Mouse (Mus musculus): ENCODE results near the gene Hpcal1. TPM values are rescaled to one million over a fixed set of nuclear protein-coding genes. Genes with fewer than 3 reads are reported as not detected.

Hpcal1 gene
- polyA plus RNA-seq, 1 experiment from 2014 or later, result 77.0 TPM

DNA sequence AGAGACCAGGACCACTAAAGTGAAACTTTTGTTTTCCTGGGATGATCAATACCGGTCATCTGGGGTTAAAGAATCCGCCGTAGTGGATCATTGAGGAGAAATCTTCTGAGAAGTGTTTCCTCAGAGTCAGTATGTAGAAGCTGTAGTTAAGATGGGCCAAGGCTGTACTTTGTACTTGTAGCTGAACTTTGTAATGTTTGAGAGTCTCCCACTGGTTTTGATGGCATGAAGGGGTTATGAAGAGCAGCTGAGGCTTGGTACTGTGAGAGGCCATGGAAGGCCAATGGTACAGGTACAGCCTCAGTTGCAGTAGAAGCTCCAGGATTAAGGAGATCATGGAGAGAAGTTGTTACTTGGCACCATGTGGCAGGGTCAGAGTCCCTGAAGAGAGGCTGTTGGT is 13.2 kb downstream of the Hpcal1 start:
- no peaks in the 10 kb centered on the region for H3K36me3 ChIP-seq
- H3K27ac ChIP-seq (replicated peaks), result no peak overlapping the region
- no peaks in the 10 kb centered on the region for H3K9me3 ChIP-seq
- no peak overlapping the region for H3K4me3 ChIP-seq
- H3K4me1 ChIP-seq (replicated peaks), result peaks cover 32% of the 10 kb centered on the region
- WGBS, result 96% methylated on average over 3 of the region's 3 CpGs
- ATAC-seq (ENCODE audit: low read depth), result no peak
- H3K4me2 ChIP-seq, result no peak overlapping the region
- no peak overlapping the region for H3K9ac ChIP-seq
- H3K27me3 ChIP-seq, result no peaks in the 10 kb centered on the region

DNA sequence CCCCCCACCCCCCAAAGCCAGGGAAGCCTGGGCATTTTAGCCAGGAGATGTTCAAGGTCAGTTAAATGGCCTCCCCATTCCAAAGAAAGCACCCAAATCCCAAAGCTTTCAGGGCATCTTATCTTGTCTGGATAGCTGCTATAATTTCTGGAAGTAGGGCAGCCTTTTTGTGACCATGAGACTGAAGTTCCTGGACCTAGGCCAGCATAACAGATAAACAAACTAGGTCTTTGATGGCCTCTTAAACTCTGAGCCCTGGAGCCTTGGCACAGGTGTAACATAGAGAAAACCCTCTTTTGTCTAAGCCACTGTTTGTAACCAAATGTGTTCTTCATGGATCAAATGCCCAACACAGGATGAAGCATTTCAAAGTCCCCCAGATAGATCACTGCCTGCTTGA is 16.8 kb downstream of the Hpcal1 start:
- Histone ChIP-seq H3K9me3 (no peaks in the 10 kb centered on the region), H3K4me1 (replicated peaks) (peaks cover 32% of the 10 kb centered on the region), H3K36me3 (no peaks in the 10 kb centered on the region), H3K9ac (no peak overlapping the region), H3K4me3 (no peak overlapping the region), H3K4me2 (no peak overlapping the region), H3K27me3 (no peaks in the 10 kb centered on the region), H3K27ac (replicated peaks) (no peak overlapping the region)
- no peak for ATAC-seq (ENCODE audit: low read depth)

DNA sequence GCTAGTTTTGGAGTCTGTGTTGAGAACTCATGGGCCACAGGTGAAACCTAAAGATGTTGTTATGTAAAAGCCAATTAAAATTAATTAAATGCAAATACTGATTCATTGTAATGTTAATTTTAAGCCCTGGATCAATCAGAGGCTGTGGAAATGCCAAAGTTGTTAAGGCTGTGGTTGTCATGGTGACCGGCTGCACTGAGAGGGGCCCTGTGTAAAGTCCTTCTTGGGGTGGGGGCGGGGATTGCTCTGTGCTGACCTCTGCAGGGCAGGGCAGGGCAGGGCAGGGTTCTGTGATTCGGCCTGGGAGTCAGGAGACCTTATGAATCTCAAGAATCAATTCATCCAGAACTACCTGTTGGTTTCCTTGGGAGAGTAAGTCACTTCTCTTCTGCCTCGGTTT is 18.8 kb downstream of the Hpcal1 start:
- no peaks in the 10 kb centered on the region for H3K36me3 ChIP-seq
- peaks cover 35% of the 10 kb centered on the region for H3K4me1 ChIP-seq (replicated peaks)
- no peak overlapping the region for H3K4me2 ChIP-seq
- H3K27me3 ChIP-seq, result no peaks in the 10 kb centered on the region
- ATAC-seq (ENCODE audit: low read depth), result no peak
- H3K4me3 ChIP-seq, result no peak overlapping the region
- H3K9ac ChIP-seq, result no peak overlapping the region
- H3K9me3 ChIP-seq, result no peaks in the 10 kb centered on the region
- H3K27ac ChIP-seq (replicated peaks), result no peak overlapping the region
- WGBS, result 10% methylated on average over 4 of the region's 4 CpGs

DNA sequence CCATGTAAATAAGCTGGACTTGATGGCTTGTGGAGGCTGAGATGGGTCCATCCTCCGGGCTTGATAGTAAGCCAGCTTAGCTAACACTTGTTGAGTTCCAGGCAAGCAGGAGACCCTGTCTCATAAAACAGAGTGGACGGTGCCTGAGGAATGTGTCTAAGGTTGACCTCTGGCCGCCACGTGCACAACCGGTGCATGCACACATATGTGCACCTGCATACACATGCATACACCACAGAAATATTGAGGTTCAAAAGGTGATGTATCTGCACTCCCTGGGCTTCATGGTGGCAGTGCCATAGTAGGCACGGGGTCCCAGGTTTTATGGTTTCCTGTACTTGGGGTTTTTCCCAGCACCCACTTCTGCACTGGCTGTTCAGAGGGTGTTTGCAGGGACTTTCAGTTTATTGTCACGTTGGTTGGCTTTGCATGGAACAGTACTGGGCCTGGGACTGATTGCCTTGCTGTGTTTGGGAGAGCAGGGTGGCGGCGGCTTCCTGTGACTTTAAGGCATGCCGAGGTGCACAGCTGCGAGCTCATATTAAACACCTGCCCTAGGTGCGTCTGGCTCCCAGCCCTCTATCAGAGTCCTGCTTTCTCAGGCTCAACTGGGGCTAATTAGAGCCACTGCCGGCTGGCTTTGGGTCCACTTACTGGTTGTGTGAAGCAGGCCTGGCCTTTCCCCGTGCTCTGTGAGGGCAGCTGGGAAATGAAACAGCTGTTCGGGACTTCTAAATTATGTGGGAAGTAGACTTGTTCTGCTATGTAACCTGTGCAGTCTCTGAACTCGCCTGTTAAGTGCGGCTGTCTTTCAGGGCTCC is 19.5 kb downstream of the Hpcal1 start:
- no peaks in the 10 kb centered on the region for H3K27me3 ChIP-seq
- peaks cover 35% of the 10 kb centered on the region for H3K4me1 ChIP-seq (replicated peaks)
- no peak overlapping the region for H3K27ac ChIP-seq (replicated peaks)
- H3K4me2 ChIP-seq, result no peak overlapping the region
- peak; percentile 17; the same call in 1 of the 2 replicates for ATAC-seq (ENCODE audit: low read depth)
- 69% methylated on average over 17 of the region's 17 CpGs for WGBS
- H3K9ac ChIP-seq, result no peak overlapping the region
- H3K4me3 ChIP-seq, result no peak overlapping the region
- H3K36me3 ChIP-seq, result no peaks in the 10 kb centered on the region
- H3K9me3 ChIP-seq, result no peaks in the 10 kb centered on the region

DNA sequence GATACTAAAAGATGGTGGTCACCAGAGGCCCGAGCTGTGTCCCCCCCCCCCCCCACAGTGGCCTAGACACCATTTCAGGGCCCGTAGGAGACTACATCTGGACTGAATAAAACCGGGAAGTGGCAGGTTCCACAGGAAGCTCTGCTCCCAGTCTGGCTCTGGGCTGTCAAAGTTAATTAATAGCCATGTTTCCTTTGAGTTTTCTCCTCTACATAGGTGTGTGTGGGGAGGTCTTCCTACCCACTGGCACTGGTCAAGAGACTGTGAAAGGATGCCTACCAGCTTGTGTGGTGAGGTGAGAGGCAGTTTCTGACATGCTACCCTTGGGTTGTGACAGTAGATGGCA is 20.1 kb downstream of the Hpcal1 start:
- Histone ChIP-seq H3K4me3 (no peak overlapping the region), H3K4me1 (replicated peaks) (peaks cover 35% of the 10 kb centered on the region), H3K27ac (replicated peaks) (no peak overlapping the region), H3K9ac (no peak overlapping the region), H3K27me3 (no peaks in the 10 kb centered on the region), H3K4me2 (no peak overlapping the region), H3K9me3 (no peaks in the 10 kb centered on the region), H3K36me3 (no peaks in the 10 kb centered on the region)
- WGBS, result 43% methylated on average over 3 of the region's 3 CpGs
- ATAC-seq (ENCODE audit: low read depth), result no peak

DNA sequence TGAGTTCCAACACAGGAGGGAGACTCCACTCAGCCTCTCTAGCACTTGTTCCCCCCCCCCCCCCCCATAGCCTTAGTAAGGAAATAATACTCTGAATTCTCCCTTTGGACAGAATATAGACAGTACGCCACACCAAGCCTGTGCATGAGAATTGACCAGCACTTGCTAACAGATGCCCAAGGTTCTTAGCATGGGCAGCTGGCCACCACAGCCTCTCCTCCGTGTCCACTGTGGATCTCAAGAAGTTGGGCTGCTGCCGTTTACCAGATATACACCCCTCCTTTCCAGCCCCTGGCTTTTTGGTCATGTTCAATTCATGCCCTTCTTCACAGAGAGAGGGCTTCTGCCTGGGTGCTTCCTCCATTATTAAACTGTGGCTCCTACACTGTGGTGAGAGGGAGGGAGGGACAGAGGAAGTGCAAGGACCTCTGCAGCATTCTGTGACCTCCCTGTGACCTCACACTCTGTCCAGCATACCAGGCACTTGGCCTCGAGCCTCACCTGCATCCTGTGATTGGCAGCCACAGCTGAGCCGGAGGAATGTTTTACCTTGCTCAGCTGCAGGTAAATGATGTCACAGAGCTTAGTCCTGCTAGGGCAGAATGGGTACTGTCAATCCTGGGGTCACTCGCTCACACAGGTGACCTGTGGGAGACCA is 21.2 kb downstream of the Hpcal1 start:
- WGBS, result 72% methylated on average over 6 of the region's 6 CpGs
- H3K9me3 ChIP-seq, result no peaks in the 10 kb centered on the region

DNA sequence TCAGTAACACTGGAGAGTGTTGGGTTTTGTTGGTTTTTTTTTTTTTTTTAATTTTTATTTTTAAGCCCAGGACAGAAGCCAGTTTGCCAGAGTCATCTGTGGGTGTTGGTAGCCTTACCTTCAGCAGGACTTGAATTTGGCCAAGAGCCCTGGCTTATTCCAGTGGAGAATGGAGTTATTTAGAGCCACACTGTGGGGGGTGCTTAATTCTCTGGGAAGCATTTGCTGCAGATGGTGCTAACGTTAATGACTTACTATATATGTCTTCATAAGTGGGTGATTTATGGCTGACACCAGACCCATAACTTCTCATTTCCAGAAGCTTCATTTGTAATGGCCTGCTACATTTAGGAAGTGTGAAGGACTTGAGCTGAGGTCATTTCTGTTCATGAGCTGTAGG is 21.9 kb downstream of the Hpcal1 start:
- Histone ChIP-seq H3K9ac (no peak overlapping the region), H3K4me2 (no peak overlapping the region), H3K9me3 (no peaks in the 10 kb centered on the region), H3K36me3 (no peaks in the 10 kb centered on the region), H3K4me3 (no peak overlapping the region), H3K27me3 (no peaks in the 10 kb centered on the region), H3K27ac (replicated peaks) (no peak overlapping the region), H3K4me1 (replicated peaks) (peaks cover 35% of the 10 kb centered on the region)
- WGBS, result 19% methylated on average over 1 of the region's 1 CpGs
- ATAC-seq (ENCODE audit: low read depth), result no peak

More for the DNA sequence above, 21.2 kb downstream of the Hpcal1 start:
- no peak for ATAC-seq (ENCODE audit: low read depth)
- no peak overlapping the region for H3K4me2 ChIP-seq
- no peak overlapping the region for H3K4me3 ChIP-seq
- H3K4me1 ChIP-seq (replicated peaks), result peaks cover 35% of the 10 kb centered on the region
- no peaks in the 10 kb centered on the region for H3K36me3 ChIP-seq
- H3K27me3 ChIP-seq, result no peaks in the 10 kb centered on the region
- H3K9ac ChIP-seq, result no peak overlapping the region
- no peak overlapping the region for H3K27ac ChIP-seq (replicated peaks)

DNA sequence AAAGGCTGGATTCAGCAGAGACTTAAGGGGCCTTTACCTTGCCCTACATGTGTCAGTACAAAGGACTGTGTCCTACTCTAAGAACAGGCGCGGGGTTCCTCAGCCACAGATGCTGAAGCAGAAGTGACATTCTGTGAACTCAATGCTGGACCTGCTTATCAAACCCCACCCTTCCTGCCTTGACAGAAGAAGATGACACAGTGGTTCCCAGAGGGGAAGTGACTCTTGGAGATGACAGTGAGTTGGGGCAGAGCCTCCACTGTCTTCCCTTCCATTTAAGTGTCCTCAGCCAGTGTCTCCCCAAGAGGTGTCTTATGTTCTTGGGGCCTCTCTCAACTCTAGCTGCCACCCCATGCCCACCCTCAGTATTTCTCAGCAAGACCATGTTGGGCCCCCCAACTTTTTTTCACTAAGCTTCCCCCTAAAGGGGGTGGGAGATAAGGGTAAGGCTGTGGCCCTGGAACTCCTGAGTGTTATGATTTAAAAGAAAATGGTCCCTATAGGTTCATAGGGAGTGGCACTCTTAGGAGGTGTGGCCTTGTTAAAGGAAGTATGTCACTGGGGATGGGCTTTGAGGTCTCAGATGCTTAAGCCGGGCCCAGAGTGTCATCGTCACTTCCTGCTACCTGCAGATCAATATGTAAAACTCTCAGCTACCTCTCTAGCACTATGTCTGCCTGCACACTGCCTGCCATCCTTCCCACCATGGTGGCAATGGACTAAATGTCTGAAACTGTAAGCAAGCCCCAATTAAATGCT is 25.2 kb downstream of the Hpcal1 start:
- no peaks in the 10 kb centered on the region for H3K36me3 ChIP-seq
- no peak overlapping the region for H3K9ac ChIP-seq
- no peak overlapping the region for H3K27ac ChIP-seq (replicated peaks)
- H3K27me3 ChIP-seq, result no peaks in the 10 kb centered on the region
- H3K4me1 ChIP-seq (replicated peaks), result peaks cover 15% of the 10 kb centered on the region
- no peak overlapping the region for H3K4me2 ChIP-seq
- no peaks in the 10 kb centered on the region for H3K9me3 ChIP-seq
- ATAC-seq (ENCODE audit: low read depth), result no peak
- no peak overlapping the region for H3K4me3 ChIP-seq
- 95% methylated on average over 4 of the region's 4 CpGs for WGBS

DNA sequence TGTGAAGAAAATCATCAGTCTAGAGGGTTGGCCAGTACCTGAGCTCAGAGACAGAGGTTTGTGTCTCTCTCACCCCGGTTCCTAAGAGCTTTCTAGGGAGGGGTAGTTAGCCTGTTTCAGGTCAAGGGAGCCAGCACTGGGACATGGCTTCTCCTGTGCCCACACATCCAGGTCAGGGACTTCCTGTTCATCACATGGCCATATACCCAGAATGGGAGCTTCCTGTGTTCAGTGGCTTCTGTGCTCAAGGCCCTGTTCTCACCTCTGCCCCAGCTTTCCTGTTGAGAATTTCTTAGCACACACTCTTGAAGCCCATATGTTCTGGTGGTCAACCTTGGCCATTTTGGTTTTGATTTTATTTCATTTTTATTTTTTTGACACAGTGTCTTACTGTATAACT is 26.6 kb downstream of the Hpcal1 start:
- Histone ChIP-seq H3K27ac (replicated peaks) (no peak overlapping the region), H3K4me3 (no peak overlapping the region), H3K9ac (no peak overlapping the region), H3K36me3 (no peaks in the 10 kb centered on the region), H3K9me3 (no peaks in the 10 kb centered on the region), H3K27me3 (no peaks in the 10 kb centered on the region), H3K4me2 (no peak overlapping the region), H3K4me1 (replicated peaks) (peaks cover 8% of the 10 kb centered on the region)
- no peak for ATAC-seq (ENCODE audit: low read depth)
- 88% methylated on average over 1 of the region's 1 CpGs for WGBS

DNA sequence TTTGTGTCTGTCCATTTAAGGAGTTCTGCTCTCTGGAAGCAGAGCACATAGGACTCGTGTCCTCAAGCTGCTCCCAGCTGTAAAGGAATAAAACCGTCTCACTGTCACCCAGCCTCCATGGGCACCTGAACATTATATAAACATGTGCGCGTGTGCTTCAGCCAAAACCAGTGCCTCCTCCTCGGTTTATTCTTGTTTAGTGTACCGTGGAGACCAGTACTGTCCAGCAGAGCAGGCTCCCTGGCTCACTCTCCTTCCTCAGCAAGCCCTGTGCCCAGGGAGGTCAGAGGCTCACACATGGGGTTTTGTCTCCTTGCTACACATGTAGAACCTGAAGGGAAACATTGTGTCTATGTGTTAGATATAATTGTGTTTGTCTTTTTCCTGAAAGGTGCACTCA is 27.5 kb downstream of the Hpcal1 start:
- Histone ChIP-seq H3K4me1 (replicated peaks) (no peaks in the 10 kb centered on the region), H3K9ac (no peak overlapping the region), H3K27ac (replicated peaks) (no peak overlapping the region), H3K27me3 (no peaks in the 10 kb centered on the region), H3K9me3 (no peaks in the 10 kb centered on the region), H3K4me3 (no peak overlapping the region), H3K4me2 (no peak overlapping the region), H3K36me3 (no peaks in the 10 kb centered on the region)
- ATAC-seq (ENCODE audit: low read depth), result no peak
- 85% methylated on average over 6 of the region's 6 CpGs for WGBS

DNA sequence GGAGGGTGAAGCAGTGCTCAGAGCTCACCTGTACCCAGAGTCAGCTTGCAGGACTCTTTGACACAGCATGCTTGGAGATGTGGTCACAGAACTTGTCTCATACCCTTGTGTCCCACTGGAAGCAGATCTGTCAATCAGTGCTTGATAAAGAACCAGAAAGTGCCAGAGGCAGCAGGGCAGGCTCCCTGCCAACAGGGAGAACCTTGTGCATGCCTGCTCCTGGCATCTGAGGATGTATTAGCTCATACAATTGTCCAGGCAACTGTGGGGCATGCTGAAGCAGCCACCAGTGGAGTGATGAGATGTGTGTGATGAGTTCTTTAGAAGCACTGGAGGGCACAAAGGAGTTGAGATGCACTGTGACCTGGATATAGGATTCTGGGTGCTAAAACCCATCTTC is 30.4 kb downstream of the Hpcal1 start:
- no peak overlapping the region for H3K4me2 ChIP-seq
- no peaks in the 10 kb centered on the region for H3K36me3 ChIP-seq
- no peaks in the 10 kb centered on the region for H3K9me3 ChIP-seq
- ATAC-seq (ENCODE audit: low read depth), result no peak
- H3K4me3 ChIP-seq, result no peak overlapping the region
- H3K27ac ChIP-seq (replicated peaks), result no peak overlapping the region
- H3K4me1 ChIP-seq (replicated peaks), result peaks cover 8% of the 10 kb centered on the region
- H3K9ac ChIP-seq, result no peak overlapping the region
- H3K27me3 ChIP-seq, result no peaks in the 10 kb centered on the region

DNA sequence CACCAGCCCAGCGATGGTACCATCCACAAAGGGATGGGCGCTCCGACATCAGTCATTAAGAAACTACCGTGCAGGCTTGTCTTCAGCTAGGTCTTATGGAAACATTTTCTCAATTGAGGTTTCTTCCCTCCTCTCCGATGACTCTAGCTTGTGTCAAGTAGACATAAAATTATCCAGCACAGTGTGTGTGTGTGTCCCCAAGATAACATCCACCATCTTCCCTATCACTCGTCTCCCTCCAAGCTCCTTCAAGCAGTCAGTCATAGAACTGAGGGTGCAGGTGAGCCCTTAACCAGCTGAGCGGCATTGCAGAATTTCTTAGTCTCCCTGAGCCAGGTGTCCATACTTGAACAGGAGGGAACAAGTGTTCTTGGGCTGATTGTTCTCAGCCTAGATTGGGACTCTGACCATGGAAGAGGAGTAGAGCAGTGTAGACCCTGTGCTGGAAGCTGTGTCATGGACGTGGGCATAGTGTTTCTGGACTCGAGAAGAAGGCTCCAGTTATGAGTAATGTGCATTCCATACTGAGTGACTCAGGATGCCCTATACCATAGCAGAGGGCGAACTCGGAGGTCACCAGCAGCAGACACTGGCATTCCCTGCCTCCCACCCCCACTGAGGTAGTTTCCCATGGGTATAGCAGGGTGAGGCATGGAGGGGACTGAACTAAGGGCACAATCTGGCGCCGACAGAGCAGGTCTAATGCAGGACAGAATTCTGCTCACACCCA is 32.0 kb downstream of the Hpcal1 start:
- no peaks in the 10 kb centered on the region for H3K27me3 ChIP-seq
- ATAC-seq (ENCODE audit: low read depth), result no peak
- H3K36me3 ChIP-seq, result no peaks in the 10 kb centered on the region
- 93% methylated on average over 13 of the region's 13 CpGs for WGBS
- no peaks in the 10 kb centered on the region for H3K9me3 ChIP-seq
- peaks cover 23% of the 10 kb centered on the region for H3K4me1 ChIP-seq (replicated peaks)
- H3K4me2 ChIP-seq, result no peak overlapping the region
- no peak overlapping the region for H3K4me3 ChIP-seq
- H3K27ac ChIP-seq (replicated peaks), result no peak overlapping the region
- no peak overlapping the region for H3K9ac ChIP-seq
